Mouse (Mus musculus) liver, embryonic 16.5 days (tissue): ENCODE results near the gene Mlph. TPM values are rescaled to one million over a fixed set of nuclear protein-coding genes. Genes with fewer than 3 reads are reported as not detected.

ENCODE experiments used
- ATAC-seq: fragments of 200-750 bp; cut with Nextera tagmentation; 2 replicates; pipeline ENCODE4 v1.8.0; 2017; ENCODE audit warnings: low read depth, mild to moderate bottlenecking, moderate number of reproducible peaks, moderate library complexity
- H3K27ac ChIP-seq: fragments of 300-500 bp; sonication (generic); 2 replicates; pipeline ENCODE4 v1.5.1; 2014; ENCODE audit warnings: mild to moderate bottlenecking, low read length
- H3K27me3 ChIP-seq: fragments of 300-500 bp; sonication (generic); 2 replicates; pipeline ENCODE4 v1.6.1; 2014; ENCODE audit warnings: low read depth, low read length, mixed read lengths; ENCODE audit not compliant: control insufficient read depth, insufficient read depth
- H3K36me3 ChIP-seq: fragments of 300-500 bp; sonication (generic); 2 replicates; pipeline ENCODE4 v1.6.1; 2014; ENCODE audit warnings: mild to moderate bottlenecking; ENCODE audit not compliant: control insufficient read depth, insufficient read depth
- H3K4me1 ChIP-seq: fragments of 300-500 bp; sonication (generic); 2 replicates; pipeline ENCODE4 v1.6.1; 2014; ENCODE audit warnings: low read depth, low read length, mixed read lengths; ENCODE audit not compliant: control insufficient read depth
- H3K4me2 ChIP-seq: fragments of 300-500 bp; sonication (generic); 2 replicates; pipeline ENCODE4 v1.6.1; 2014; ENCODE audit warnings: low read depth, low read length, mixed read lengths
- H3K4me3 ChIP-seq: fragments of 300-500 bp; sonication (generic); 2 replicates; pipeline ENCODE4 v1.5.1; 2014; ENCODE audit warnings: low read depth, mild to moderate bottlenecking, low read length
- H3K9ac ChIP-seq: fragments of 300-500 bp; sonication (generic); 2 replicates; pipeline ENCODE4 v1.6.1; 2014; ENCODE audit warnings: low read depth, low read length
- H3K9me3 ChIP-seq: fragments of 300-500 bp; sonication (generic); replicated peaks from 2 replicates; pipeline ENCODE4 v1.6.1; 2016; ENCODE audit warnings: low read length; ENCODE audit not compliant: control insufficient read depth
- WGBS: fragments of 180-500 bp; shearing (Covaris S2); extraction: QIAGEN DNeasy Blood & Tissue Kit; methylation state at CpG from one replicate; pipeline ENCODE4 v1.1.7; 2014; ENCODE audit not compliant: insufficient replicate concordance; 5-methylcytosine and 5-hydroxymethylcytosine counted together
- polyA plus RNA-seq: library from polyadenylated mRNA; unstranded; fragments of >200 nt; fragmentation: Nextera tagmentation; extraction: Ambion mirVana; gene quantifications from 2 replicates; pipeline ENCODE4 v1.2.1, GENCODE M21; 2015

Mlph gene
- polyA plus RNA-seq, 1 experiment from 2014 or later, result 0.05 TPM

GRCm38 (mm10) chr1:90951670-90952069 lies 36.8 kb downstream of the Mlph start:
- Histone ChIP-seq H3K4me3 (no peak overlapping the region), H3K36me3 (no peaks in the 10 kb centered on the region), H3K9me3 (no peaks in the 10 kb centered on the region), H3K9ac (no peak overlapping the region), H3K4me1 (no peaks in the 10 kb centered on the region), H3K27ac (no peak overlapping the region), H3K27me3 (no peaks in the 10 kb centered on the region), H3K4me2 (no peak overlapping the region)
- ATAC-seq, result no peak
- 46% methylated on average over 7 of the region's 7 CpGs for WGBS

- H3K9me3 ChIP-seq, result no peaks in the 10 kb centered on the region
- H3K27me3 ChIP-seq, result no peaks in the 10 kb centered on the region
- no peak for ATAC-seq
- no peaks in the 10 kb centered on the region for H3K36me3 ChIP-seq
- no peak within 1 kb of the TSS for H3K27ac ChIP-seq
- no peak within 1 kb of the TSS for H3K4me2 ChIP-seq
- no peak within 1 kb of the TSS for H3K9ac ChIP-seq
- no peaks in the 10 kb centered on the region for H3K4me1 ChIP-seq
- WGBS, result 59% methylated on average over 8 of the region's 8 CpGs
- no peak within 1 kb of the TSS for H3K4me3 ChIP-seq
These were observed 37.9 kb downstream of the Mlph start, which contains the start of gene Prlh for GRCm38 (mm10) chr1:90952808-90953207. Gene Prlh (plus strand): TSS chr1:90953108.

- ATAC-seq, result no peak
- no peaks in the 10 kb centered on the region for H3K27me3 ChIP-seq
- H3K36me3 ChIP-seq, result no peaks in the 10 kb centered on the region
- H3K4me1 ChIP-seq, result no peaks in the 10 kb centered on the region
- H3K4me3 ChIP-seq, result no peak overlapping the region
- 69% methylated on average over 11 of the region's 11 CpGs for WGBS
- no peaks in the 10 kb centered on the region for H3K9me3 ChIP-seq
- H3K4me2 ChIP-seq, result no peak overlapping the region
- H3K9ac ChIP-seq, result no peak overlapping the region
- H3K27ac ChIP-seq, result no peak overlapping the region
These were observed 38.8 kb downstream of the Mlph start for GRCm38 (mm10) chr1:90953688-90954087.

GRCm38 (mm10) chr1:90956245-90957096 lies 41.6 kb downstream of the Mlph start:
- no peak overlapping the region for H3K9ac ChIP-seq
- no peak overlapping the region for H3K4me3 ChIP-seq
- H3K4me1 ChIP-seq, result no peaks in the 10 kb centered on the region
- no peaks in the 10 kb centered on the region for H3K9me3 ChIP-seq
- no peak for ATAC-seq
- H3K36me3 ChIP-seq, result no peaks in the 10 kb centered on the region
- no peak overlapping the region for H3K27ac ChIP-seq
- H3K27me3 ChIP-seq, result no peaks in the 10 kb centered on the region
- WGBS, result 29% methylated on average over 7 of the region's 7 CpGs
- no peak overlapping the region for H3K4me2 ChIP-seq

- no peak overlapping the region for H3K27ac ChIP-seq
- ATAC-seq, result peak; percentile 43; the same call in 1 of the 2 replicates
- no peaks in the 10 kb centered on the region for H3K36me3 ChIP-seq
- H3K9me3 ChIP-seq, result no peaks in the 10 kb centered on the region
- H3K4me3 ChIP-seq, result no peak overlapping the region
- no peaks in the 10 kb centered on the region for H3K27me3 ChIP-seq
- H3K4me1 ChIP-seq, result no peaks in the 10 kb centered on the region; the same call in none of the 2 replicates
- H3K9ac ChIP-seq, result no peak overlapping the region
- no peak overlapping the region for H3K4me2 ChIP-seq
- WGBS, result 33% methylated on average over 4 of the region's 4 CpGs
These were observed 47.6 kb downstream of the Mlph start for GRCm38 (mm10) chr1:90962526-90962925.

- peak; percentile 78 for ATAC-seq
- Histone ChIP-seq H3K36me3 (no peaks in the 10 kb centered on the region), H3K27ac (no peak overlapping the region), H3K4me3 (no peak overlapping the region), H3K9me3 (no peaks in the 10 kb centered on the region), H3K4me1 (no peaks in the 10 kb centered on the region; the same call in none of the 2 replicates), H3K4me2 (no peak overlapping the region), H3K9ac (no peak overlapping the region), H3K27me3 (no peaks in the 10 kb centered on the region)
- WGBS, result 38% methylated on average over 3 of the region's 3 CpGs
These were observed 48.1 kb downstream of the Mlph start for GRCm38 (mm10) chr1:90962994-90963393.

- H3K27ac ChIP-seq, result no peak overlapping the region
- H3K4me1 ChIP-seq, result no peaks in the 10 kb centered on the region; the same call in 1 of the 2 replicates
- no peaks in the 10 kb centered on the region for H3K36me3 ChIP-seq
- H3K27me3 ChIP-seq, result no peaks in the 10 kb centered on the region
- no peak overlapping the region for H3K4me3 ChIP-seq
- WGBS, result 56% methylated on average over 7 of the region's 7 CpGs
- no peak for ATAC-seq
- H3K9ac ChIP-seq, result no peak overlapping the region
- no peaks in the 10 kb centered on the region for H3K9me3 ChIP-seq
- H3K4me2 ChIP-seq, result no peak overlapping the region
These were observed 52.7 kb downstream of the Mlph start for GRCm38 (mm10) chr1:90967583-90967982.

GRCm38 (mm10) chr1:90968649-90969048 lies 53.8 kb downstream of the Mlph start:
- Histone ChIP-seq H3K36me3 (no peaks in the 10 kb centered on the region), H3K27ac (no peak overlapping the region), H3K9ac (no peak overlapping the region), H3K9me3 (no peaks in the 10 kb centered on the region), H3K4me3 (peak overlapping the region; percentile 48), H3K27me3 (no peaks in the 10 kb centered on the region), H3K4me2 (peak overlapping the region; percentile 41), H3K4me1 (no peaks in the 10 kb centered on the region; the same call in 1 of the 2 replicates)
- no peak for ATAC-seq
- 40% methylated on average over 4 of the region's 4 CpGs for WGBS

GRCm38 (mm10) chr1:90969347-90969784 lies 54.5 kb downstream of the Mlph start, which contains the start of gene Rab17:
Gene Rab17 (minus strand): TSS chr1:90969661.
- Histone ChIP-seq H3K4me2 (peak within 1 kb of the TSS; percentile 41), H3K4me1 (no peaks in the 10 kb centered on the region; the same call in 1 of the 2 replicates), H3K9me3 (no peaks in the 10 kb centered on the region), H3K36me3 (no peaks in the 10 kb centered on the region), H3K9ac (peak within 1 kb of the TSS; percentile 41; the same call in 1 of the 2 replicates), H3K27me3 (no peaks in the 10 kb centered on the region), H3K27ac (no peak within 1 kb of the TSS), H3K4me3 (peak within 1 kb of the TSS; percentile 48)
- 26% methylated on average over 9 of the region's 9 CpGs for WGBS
- ATAC-seq, result peak; percentile 71
